Mouse (Mus musculus): ENCODE measurements around the gene Igtp.

Gene Igtp

DNA sequence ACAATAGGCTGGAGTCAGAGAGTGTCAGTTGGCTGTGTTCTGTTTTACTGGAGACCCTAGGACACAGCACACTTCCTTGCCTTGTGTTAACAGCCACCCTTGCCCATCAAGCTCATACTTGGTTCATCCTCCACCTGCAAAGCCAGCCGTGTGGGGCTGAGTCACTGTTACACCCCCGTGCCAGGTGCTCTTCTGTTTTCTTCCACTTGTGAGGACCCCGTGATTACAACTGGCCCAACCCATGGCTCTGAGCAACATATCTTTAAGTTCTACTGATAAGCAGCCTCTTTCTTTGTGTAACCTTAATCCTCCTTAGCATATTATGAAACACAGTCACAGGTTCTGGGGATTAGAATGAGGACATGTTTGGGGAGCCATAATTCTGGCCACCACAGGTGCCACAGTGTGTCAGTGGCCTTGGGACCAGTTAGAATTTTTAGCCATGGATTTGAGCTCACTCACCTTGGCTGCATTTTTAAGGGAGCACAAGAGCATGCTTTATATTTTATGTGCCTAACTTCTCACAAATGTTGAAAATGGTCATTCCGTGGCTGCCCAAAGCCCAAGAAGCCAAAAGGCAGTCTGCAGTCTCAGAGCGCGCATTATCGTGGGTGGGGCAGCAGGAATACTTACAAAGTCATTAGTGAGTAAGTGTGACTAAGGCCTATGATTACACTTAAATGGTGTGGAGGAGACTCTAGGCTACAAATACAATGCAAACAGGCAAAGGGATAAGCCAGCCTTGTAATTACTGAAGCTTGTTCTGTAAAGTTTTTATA lies 50.0 kb downstream of the Igtp start:
- no peak for ATAC-seq (ENCODE audit: insufficient number of reproducible peaks, low FRiP score, low TSS enrichment)

DNA sequence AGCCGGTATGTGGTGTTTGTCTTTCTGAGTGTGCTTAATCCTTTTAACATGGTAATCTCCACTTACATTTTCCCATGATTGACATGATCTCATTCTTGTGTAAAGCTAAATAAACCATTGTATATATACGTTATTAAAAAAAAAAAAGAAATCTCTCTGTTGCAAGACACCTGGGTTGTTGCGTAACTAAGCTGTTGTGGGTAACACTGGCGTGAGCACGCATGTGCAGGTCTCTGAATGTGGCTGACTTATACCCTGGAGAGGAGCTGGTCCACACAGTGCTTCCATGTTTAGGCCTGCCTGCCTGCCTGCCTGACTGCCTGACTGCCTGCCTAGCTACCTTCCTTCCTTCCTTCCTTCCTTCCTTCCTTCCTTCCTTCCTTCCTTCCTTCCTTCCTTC lies 51.2 kb downstream of the Igtp start:
- no peak for ATAC-seq (ENCODE audit: insufficient number of reproducible peaks, low FRiP score, low TSS enrichment)

DNA sequence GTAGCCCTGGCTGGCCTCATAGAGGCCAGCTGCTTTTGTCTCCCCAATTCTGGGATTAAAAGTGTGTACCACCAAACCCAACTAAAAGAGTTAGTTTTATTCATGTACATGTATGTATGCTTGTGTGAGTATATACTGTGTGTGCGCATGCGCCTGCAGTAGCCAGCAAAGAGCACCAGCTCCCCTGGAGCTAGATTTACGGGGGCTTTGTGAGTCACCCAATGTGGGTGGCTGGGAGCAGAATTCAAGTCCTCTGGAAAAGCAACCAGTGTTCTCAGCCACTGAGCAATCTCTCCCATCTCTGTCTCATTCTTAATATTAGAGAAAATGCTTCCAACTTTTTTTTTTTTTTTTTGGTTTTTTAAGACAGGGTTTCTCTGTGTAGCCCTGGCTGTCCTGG lies 55.1 kb downstream of the Igtp start:
- no peak for ATAC-seq (ENCODE audit: insufficient number of reproducible peaks, low FRiP score, low TSS enrichment)

All from cerebellum, adult (tissue).